Mouse (Mus musculus) stomach, embryonic 15.5 days (tissue): ENCODE measurements around the gene Prr9. TPM values are rescaled to one million over a fixed set of nuclear protein-coding genes. Genes with fewer than 3 reads are reported as not detected.

Experiments
- ATAC-seq: fragments of 200-750 bp; cut with Nextera tagmentation; 2 replicates; pipeline ENCODE4 v1.8.0; 2017; ENCODE audit warnings: low read depth, moderate number of reproducible peaks, moderate TSS enrichment; ENCODE audit not compliant: insufficient read depth, low FRiP score
- H3K27ac ChIP-seq: fragments of 300-500 bp; sonication (generic); 2 replicates; pipeline ENCODE4 v1.5.1; 2015; ENCODE audit warnings: mild to moderate bottlenecking, inconsistent platforms
- H3K27me3 ChIP-seq: fragments of 300-500 bp; sonication (generic); replicated peaks from 2 replicates; pipeline ENCODE4 v1.6.1; 2015; ENCODE audit warnings: inconsistent platforms
- H3K36me3 ChIP-seq: fragments of 300-500 bp; sonication (generic); 2 replicates; pipeline ENCODE4 v1.6.1; 2015; ENCODE audit warnings: inconsistent platforms
- H3K4me1 ChIP-seq: fragments of 300-500 bp; sonication (generic); 2 replicates; pipeline ENCODE4 v1.6.1; 2015; ENCODE audit warnings: inconsistent platforms
- H3K4me2 ChIP-seq: fragments of 300-500 bp; sonication (generic); 2 replicates; pipeline ENCODE4 v1.6.1; 2015; ENCODE audit warnings: mild to moderate bottlenecking, inconsistent platforms
- H3K4me3 ChIP-seq: fragments of 300-500 bp; sonication (generic); replicated peaks from 2 replicates; pipeline ENCODE4 v1.5.1; 2015; ENCODE audit warnings: inconsistent platforms
- H3K9ac ChIP-seq: fragments of 300-500 bp; sonication (generic); 2 replicates; pipeline ENCODE4 v1.6.1; 2015; ENCODE audit warnings: inconsistent platforms
- H3K9me3 ChIP-seq: fragments of 300-500 bp; sonication (generic); 2 replicates; pipeline ENCODE4 v1.6.1; 2016; ENCODE audit warnings: inconsistent platforms
- WGBS: fragments of 180-500 bp; shearing (Covaris S2); methylation state at CpG from one replicate; pipeline ENCODE4 v1.1.7; 2015; 5-methylcytosine and 5-hydroxymethylcytosine counted together
- polyA plus RNA-seq: library from polyadenylated mRNA; unstranded; fragments of >200 nt; fragmentation: Nextera tagmentation; extraction: Ambion mirVana; gene quantifications from 2 replicates; pipeline ENCODE4 v1.2.1, GENCODE M21; 2015

The Prr9 gene
- polyA plus RNA-seq, result not detected in 2 replicates

GRCm38 (mm10) chr3:92123847-92124246 is at the start of gene Prr9:
Prr9 (minus strand) TSS chr3:92123947.
- 81% methylated on average over 5 of the region's 5 CpGs for WGBS
- no peak for ATAC-seq
- Histone ChIP-seq H3K27ac (no peak within 1 kb of the TSS), H3K4me1 (no peaks in the 10 kb centered on the region), H3K27me3 (no peaks in the 10 kb centered on the region), H3K4me3 (no peak within 1 kb of the TSS), H3K9ac (no peak within 1 kb of the TSS), H3K4me2 (no peak within 1 kb of the TSS), H3K9me3 (no peaks in the 10 kb centered on the region), H3K36me3 (no peaks in the 10 kb centered on the region)

- 64% methylated on average over 3 of the region's 3 CpGs for WGBS
- no peak for ATAC-seq
- H3K4me2 ChIP-seq, result no peak overlapping the region
- H3K27ac ChIP-seq, result no peak overlapping the region
- no peaks in the 10 kb centered on the region for H3K9me3 ChIP-seq
- H3K4me3 ChIP-seq, result no peak overlapping the region
- H3K27me3 ChIP-seq, result no peaks in the 10 kb centered on the region
- no peaks in the 10 kb centered on the region for H3K4me1 ChIP-seq
- H3K9ac ChIP-seq, result no peak overlapping the region
- no peaks in the 10 kb centered on the region for H3K36me3 ChIP-seq
Measured at GRCm38 (mm10) chr3:92169847-92170246, 46.1 kb upstream of the Prr9 start.

- H3K9ac ChIP-seq, result no peak overlapping the region
- H3K4me2 ChIP-seq, result no peak overlapping the region
- no peak overlapping the region for H3K27ac ChIP-seq
- H3K4me3 ChIP-seq, result no peak overlapping the region
- H3K9me3 ChIP-seq, result no peaks in the 10 kb centered on the region
- H3K4me1 ChIP-seq, result no peaks in the 10 kb centered on the region
- no peak for ATAC-seq
- no peaks in the 10 kb centered on the region for H3K27me3 ChIP-seq
- no peaks in the 10 kb centered on the region for H3K36me3 ChIP-seq
Measured at GRCm38 (mm10) chr3:92153322-92153721, 29.6 kb upstream of the Prr9 start.

GRCm38 (mm10) chr3:92150631-92151277 is 27.0 kb upstream of the Prr9 start:
- Histone ChIP-seq H3K4me1 (no peaks in the 10 kb centered on the region), H3K36me3 (no peaks in the 10 kb centered on the region), H3K27me3 (no peaks in the 10 kb centered on the region), H3K27ac (no peak overlapping the region), H3K9me3 (no peaks in the 10 kb centered on the region), H3K4me2 (no peak overlapping the region), H3K4me3 (no peak overlapping the region), H3K9ac (no peak overlapping the region)
- ATAC-seq, result no peak
- 21% methylated on average over 8 of the region's 8 CpGs for WGBS

GRCm38 (mm10) chr3:92147913-92148312 is 24.2 kb upstream of the Prr9 start:
- no peak overlapping the region for H3K4me3 ChIP-seq
- H3K36me3 ChIP-seq, result no peaks in the 10 kb centered on the region
- H3K4me1 ChIP-seq, result no peaks in the 10 kb centered on the region
- no peak overlapping the region for H3K27ac ChIP-seq
- no peaks in the 10 kb centered on the region for H3K9me3 ChIP-seq
- no peak overlapping the region for H3K9ac ChIP-seq
- ATAC-seq, result no peak
- H3K4me2 ChIP-seq, result no peak overlapping the region
- H3K27me3 ChIP-seq, result no peaks in the 10 kb centered on the region
- WGBS, result 65% methylated on average over 5 of the region's 5 CpGs

- H3K27ac ChIP-seq, result no peak overlapping the region
- no peak for ATAC-seq
- H3K9me3 ChIP-seq, result no peaks in the 10 kb centered on the region
- H3K27me3 ChIP-seq, result no peaks in the 10 kb centered on the region
- H3K4me3 ChIP-seq, result no peak overlapping the region
- no peak overlapping the region for H3K9ac ChIP-seq
- 20% methylated on average over 2 of the region's 2 CpGs for WGBS
- H3K4me1 ChIP-seq, result no peaks in the 10 kb centered on the region
- H3K36me3 ChIP-seq, result no peaks in the 10 kb centered on the region
- no peak overlapping the region for H3K4me2 ChIP-seq
Measured at GRCm38 (mm10) chr3:92147420-92147819, 23.7 kb upstream of the Prr9 start.

- Histone ChIP-seq H3K4me3 (no peak within 1 kb of the TSS), H3K27ac (no peak within 1 kb of the TSS), H3K9ac (no peak within 1 kb of the TSS), H3K36me3 (no peaks in the 10 kb centered on the region), H3K4me1 (no peaks in the 10 kb centered on the region), H3K9me3 (no peaks in the 10 kb centered on the region), H3K27me3 (no peaks in the 10 kb centered on the region), H3K4me2 (no peak within 1 kb of the TSS)
- 82% methylated on average over 1 of the region's 1 CpGs for WGBS
- ATAC-seq, result no peak
Measured at GRCm38 (mm10) chr3:92142644-92143043, 18.9 kb upstream of the Prr9 start, which contains the start of gene Lelp1. Lelp1 (minus strand) TSS chr3:92142744.

GRCm38 (mm10) chr3:92120902-92121301 is 2.8 kb downstream of the Prr9 start:
- H3K4me3 ChIP-seq, result no peak overlapping the region
- H3K36me3 ChIP-seq, result no peaks in the 10 kb centered on the region
- 68% methylated on average over 3 of the region's 3 CpGs for WGBS
- no peak overlapping the region for H3K27ac ChIP-seq
- no peaks in the 10 kb centered on the region for H3K4me1 ChIP-seq
- H3K9ac ChIP-seq, result no peak overlapping the region
- H3K9me3 ChIP-seq, result no peaks in the 10 kb centered on the region
- ATAC-seq, result no peak
- no peaks in the 10 kb centered on the region for H3K27me3 ChIP-seq
- H3K4me2 ChIP-seq, result no peak overlapping the region

GRCm38 (mm10) chr3:92117930-92118329 is 5.8 kb downstream of the Prr9 start:
- Histone ChIP-seq H3K27ac (no peak overlapping the region), H3K9ac (no peak overlapping the region), H3K27me3 (no peaks in the 10 kb centered on the region), H3K4me2 (no peak overlapping the region), H3K4me1 (no peaks in the 10 kb centered on the region), H3K9me3 (no peaks in the 10 kb centered on the region), H3K4me3 (no peak overlapping the region), H3K36me3 (no peaks in the 10 kb centered on the region)
- 24% methylated on average over 3 of the region's 3 CpGs for WGBS
- ATAC-seq, result no peak

- Histone ChIP-seq H3K27ac (no peak overlapping the region), H3K9ac (no peak overlapping the region), H3K9me3 (no peaks in the 10 kb centered on the region), H3K4me2 (no peak overlapping the region), H3K4me3 (no peak overlapping the region), H3K36me3 (no peaks in the 10 kb centered on the region), H3K4me1 (no peaks in the 10 kb centered on the region), H3K27me3 (no peaks in the 10 kb centered on the region)
- ATAC-seq, result no peak
Measured at GRCm38 (mm10) chr3:92111526-92111925, 12.2 kb downstream of the Prr9 start.

- no peak for ATAC-seq
- H3K4me1 ChIP-seq, result no peaks in the 10 kb centered on the region
- H3K4me3 ChIP-seq, result no peak overlapping the region
- H3K4me2 ChIP-seq, result no peak overlapping the region
- H3K36me3 ChIP-seq, result no peaks in the 10 kb centered on the region
- H3K9me3 ChIP-seq, result no peaks in the 10 kb centered on the region
- H3K9ac ChIP-seq, result no peak overlapping the region
- H3K27ac ChIP-seq, result no peak overlapping the region
- no peaks in the 10 kb centered on the region for H3K27me3 ChIP-seq
Measured at GRCm38 (mm10) chr3:92110790-92111189, 13.0 kb downstream of the Prr9 start.

GRCm38 (mm10) chr3:92106582-92106981 is 17.2 kb downstream of the Prr9 start:
- WGBS, result 7% methylated on average over 6 of the region's 6 CpGs
- no peak overlapping the region for H3K4me3 ChIP-seq
- H3K27me3 ChIP-seq, result no peaks in the 10 kb centered on the region
- H3K36me3 ChIP-seq, result no peaks in the 10 kb centered on the region
- ATAC-seq, result no peak
- H3K4me2 ChIP-seq, result no peak overlapping the region
- H3K4me1 ChIP-seq, result no peaks in the 10 kb centered on the region
- no peak overlapping the region for H3K27ac ChIP-seq
- H3K9me3 ChIP-seq, result no peaks in the 10 kb centered on the region
- H3K9ac ChIP-seq, result no peak overlapping the region

- ATAC-seq, result no peak
- Histone ChIP-seq H3K27me3 (peaks cover 18% of the 10 kb centered on the region), H3K36me3 (no peaks in the 10 kb centered on the region)
Measured at GRCm38 (mm10) chr3:92083042-92083441, 40.7 kb downstream of the Prr9 start, which contains the start of gene Lor. Lor (minus strand) TSS chr3:92083142.

More at GRCm38 (mm10) chr3:92083042-92083441, 40.7 kb downstream of the Prr9 start, which contains the start of gene Lor:
- H3K4me3 ChIP-seq, result peak within 1 kb of the TSS; percentile 72
- no peaks in the 10 kb centered on the region for H3K4me1 ChIP-seq
- H3K27ac ChIP-seq, result no peak within 1 kb of the TSS
- no peaks in the 10 kb centered on the region for H3K9me3 ChIP-seq
- 75% methylated on average over 2 of the region's 2 CpGs for WGBS
- H3K4me2 ChIP-seq, result peak within 1 kb of the TSS; percentile 86
- no peak within 1 kb of the TSS for H3K9ac ChIP-seq
